Mouse (Mus musculus): Measurements from ENCODE around the gene Ccdc78.
A peak's percentile ranks its signal among the peaks of the same experiment; 100 is the strongest.

The Ccdc78 gene

GRCm38 (mm10) chr17:25833961-25834594 lies 47.7 kb downstream of the Ccdc78 start:
- no peak for DNase-seq (ENCODE audit: low read depth)

- DNase-seq (ENCODE audit: low read depth): no peak
These were observed 48.3 kb downstream of the Ccdc78 start for GRCm38 (mm10) chr17:25834595-25835222.

- no peak for DNase-seq (ENCODE audit: low read depth)
These were observed 48.9 kb downstream of the Ccdc78 start for GRCm38 (mm10) chr17:25835301-25835700.

- DNase-seq (ENCODE audit: low read depth): no peak
These were observed 49.4 kb downstream of the Ccdc78 start for GRCm38 (mm10) chr17:25835816-25836215.

- DNase-seq (ENCODE audit: low read depth): no peak
These were observed 50.2 kb downstream of the Ccdc78 start for GRCm38 (mm10) chr17:25836397-25837075.

- peak; percentile 60 for DNase-seq (ENCODE audit: low read depth)
These were observed 50.7 kb downstream of the Ccdc78 start, which contains the start of gene Rhbdl1 for GRCm38 (mm10) chr17:25837076-25837410. Gene Rhbdl1, minus strand, starts transcription at chr17:25837295.

- DNase-seq (ENCODE audit: low read depth): peak; percentile 44
These were observed 51.2 kb downstream of the Ccdc78 start for GRCm38 (mm10) chr17:25837533-25837932.

- no peak for DNase-seq (ENCODE audit: low read depth)
These were observed 52.5 kb downstream of the Ccdc78 start for GRCm38 (mm10) chr17:25838904-25839303.

GRCm38 (mm10) chr17:25839455-25840235 lies 53.3 kb downstream of the Ccdc78 start:
- DNase-seq (ENCODE audit: low read depth): no peak

Data from induced T-regulatory cell, adult 2 months (primary cell).